In genomic region chr4:156235808-156236533, GRCm38 (mm10) we compare ENCODE assay signal across 8 mouse cellular contexts. TPM values are rescaled to one million over a fixed set of nuclear protein-coding genes. Genes with fewer than 3 reads are reported as not detected.
DNase-seq lines count a peak whose midpoint lies in the region; ATAC-seq lines count a peak whose summit lies in the region.

Gene Noc2l (plus strand): TSS chr4:156236010.

- peak within 1 kb of the TSS; percentile 85 for H3K27ac ChIP-seq in forebrain, embryonic 11.5 days (ENCODE audit: low read depth, low read length)
- H3K27ac ChIP-seq in heart, embryonic 16.5 days (ENCODE audit: low read length), result peak within 1 kb of the TSS; percentile 89
- H3K27ac ChIP-seq in liver, embryonic 15.5 days (replicated peaks), result peak within 1 kb of the TSS; percentile 96
- H3K27ac ChIP-seq in neural tube, embryonic 12.5 days, result peak within 1 kb of the TSS; percentile 57

- peaks cover 16% of the 10 kb centered on the region; the same call in 1 of the 2 replicates for H3K36me3 ChIP-seq in forebrain, embryonic 11.5 days (ENCODE audit: control insufficient read depth, insufficient read depth, low read length)
- peaks cover 38% of the 10 kb centered on the region for H3K36me3 ChIP-seq in heart, embryonic 16.5 days (ENCODE audit: control insufficient read depth, insufficient read depth)
- peaks cover 57% of the 10 kb centered on the region for H3K36me3 ChIP-seq in liver, embryonic 15.5 days (replicated peaks)
- H3K36me3 ChIP-seq in neural tube, embryonic 12.5 days, result peaks cover 53% of the 10 kb centered on the region

- H3K9ac ChIP-seq in forebrain, embryonic 11.5 days (ENCODE audit: low read length), result peak within 1 kb of the TSS; percentile 80
- peak within 1 kb of the TSS; percentile 86 for H3K9ac ChIP-seq in heart, embryonic 16.5 days (ENCODE audit: low read length)
- H3K9ac ChIP-seq in liver, embryonic 15.5 days, result peak within 1 kb of the TSS; percentile 85
- peak within 1 kb of the TSS; percentile 78 for H3K9ac ChIP-seq in neural tube, embryonic 12.5 days

- H3K4me3 ChIP-seq in forebrain, embryonic 11.5 days (ENCODE audit: low read depth, low read length), result peak within 1 kb of the TSS; percentile 93
- peak within 1 kb of the TSS; percentile 89 for H3K4me3 ChIP-seq in heart, embryonic 16.5 days (ENCODE audit: low read length)
- peak within 1 kb of the TSS; percentile 97 for H3K4me3 ChIP-seq in liver, embryonic 15.5 days (replicated peaks)
- peak within 1 kb of the TSS; percentile 87 for H3K4me3 ChIP-seq in neural tube, embryonic 12.5 days

- under 1% methylated on average over 84 of the region's 90 CpGs for WGBS in forebrain, embryonic 11.5 days
- under 1% methylated on average over 90 of the region's 90 CpGs for WGBS in heart, embryonic 16.5 days
- WGBS in liver, embryonic 15.5 days (ENCODE audit: insufficient replicate concordance), result under 1% methylated on average over 90 of the region's 90 CpGs
- under 1% methylated on average over 88 of the region's 90 CpGs for WGBS in neural tube, embryonic 12.5 days

- peak within 1 kb of the TSS; percentile 82 for H3K4me2 ChIP-seq in forebrain, embryonic 11.5 days (ENCODE audit: low read depth, low read length, severe bottlenecking)
- H3K4me2 ChIP-seq in heart, embryonic 16.5 days (ENCODE audit: low read depth, low read length), result peak within 1 kb of the TSS; percentile 64
- peak within 1 kb of the TSS; percentile 99 for H3K4me2 ChIP-seq in liver, embryonic 15.5 days
- H3K4me2 ChIP-seq in neural tube, embryonic 12.5 days (replicated peaks), result peak within 1 kb of the TSS; percentile 92

- DNase-seq in c-Kit-negative CD71-positive TER-119-positive erythroid progenitor cells, embryonic 14.5 days (ENCODE audit: low read depth, low spot score), result peak; percentile 79
- peak; percentile 97 for DNase-seq in forebrain, embryonic 11.5 days (ENCODE audit: low spot score)
- peak; percentile 93 to 97 for DNase-seq in kidney, postnatal 36 days
- DNase-seq in telencephalon, adult 2 months (ENCODE audit: low read depth, low spot score), result peak; percentile 85

- H3K4me1 ChIP-seq in forebrain, embryonic 11.5 days (replicated peaks; ENCODE audit: control insufficient read depth, insufficient read depth, low read length), result peaks cover 4% of the 10 kb centered on the region
- 0 out of 2 replicates have a peak, but pooled peaks cover 2% of the 10 kb centered on the region for H3K4me1 ChIP-seq in heart, embryonic 16.5 days (ENCODE audit: control insufficient read depth, insufficient read depth, low read length)
- peaks cover 41% of the 10 kb centered on the region for H3K4me1 ChIP-seq in liver, embryonic 15.5 days (replicated peaks)
- peaks cover 15% of the 10 kb centered on the region for H3K4me1 ChIP-seq in neural tube, embryonic 12.5 days

- H3K27me3 ChIP-seq in forebrain, embryonic 11.5 days (ENCODE audit: control insufficient read depth, insufficient read depth, low read length), result no peaks in the 10 kb centered on the region
- H3K27me3 ChIP-seq in heart, embryonic 16.5 days (ENCODE audit: control insufficient read depth, insufficient read depth, low read length), result no peaks in the 10 kb centered on the region
- H3K27me3 ChIP-seq in liver, embryonic 15.5 days, result no peaks in the 10 kb centered on the region
- no peaks in the 10 kb centered on the region for H3K27me3 ChIP-seq in neural tube, embryonic 12.5 days (replicated peaks)

- no peaks in the 10 kb centered on the region for H3K9me3 ChIP-seq in forebrain, embryonic 11.5 days (ENCODE audit: control insufficient read depth, low read length)
- H3K9me3 ChIP-seq in heart, embryonic 16.5 days (replicated peaks; ENCODE audit: control insufficient read depth, low read length), result no peaks in the 10 kb centered on the region
- no peaks in the 10 kb centered on the region for H3K9me3 ChIP-seq in liver, embryonic 15.5 days (replicated peaks)
- H3K9me3 ChIP-seq in neural tube, embryonic 12.5 days, result no peaks in the 10 kb centered on the region

- ATAC-seq in CD4-positive, CD25-positive, alpha-beta regulatory T cell, adult 4 months, result peak; percentile 92
- peak; percentile 87 for ATAC-seq in forebrain, embryonic 11.5 days (replicated peaks; ENCODE audit: low FRiP score)
- ATAC-seq in heart, embryonic 16.5 days (replicated peaks; ENCODE audit: extremely low read depth, insufficient read depth, low FRiP score), result peak; percentile 90
- ATAC-seq in liver, embryonic 15.5 days (ENCODE audit: insufficient read depth), result peak; percentile 85
- peak; percentile 83 for ATAC-seq in neural tube, embryonic 12.5 days (ENCODE audit: low FRiP score, low read depth)

RNA-seq across cellular contexts. Expression of gene Noc2l, which starts in this region (rescaled TPM):
- 10 to 100 TPM; 12.6 to 16.9 TPM for polyA plus RNA-seq in CD4-positive, CD25-positive, alpha-beta regulatory T cell, adult 4 months (2017; shearing (Covaris generic))
- 102 and 104 TPM in 2 replicates for polyA plus RNA-seq in forebrain, embryonic 11.5 days (2014; fragmentation: Nextera tagmentation; extraction: Ambion mirVana)
- polyA plus RNA-seq in heart, embryonic 16.5 days (2015; fragmentation: Nextera tagmentation; extraction: Ambion mirVana), result 37.4 and 38.1 TPM in 2 replicates
- polyA plus RNA-seq in liver, embryonic 15.5 days (2015; fragmentation: Nextera tagmentation; extraction: Ambion mirVana), result 44.5 and 47.2 TPM in 2 replicates
- polyA plus RNA-seq in neural tube, embryonic 12.5 days (2016; fragmentation: Nextera tagmentation; extraction: Ambion mirVana), result 74.0 and 74.5 TPM in 2 replicates

Comparison
In these comparisons a context has a peak if more than half of its experiments do, and no peak if none do; other contexts are left out.
1. Peak in every context shown above with its lines: DNase-seq, ATAC-seq, H3K4me3 ChIP-seq and H3K27ac ChIP-seq.